Mouse (Mus musculus): ENCODE data around the gene Alg14. TPM values are rescaled to one million over a fixed set of nuclear protein-coding genes. Genes with fewer than 3 reads are reported as not detected.

Gene Alg14
- polyA plus RNA-seq, 1 experiment = 8.9 TPM

DNA sequence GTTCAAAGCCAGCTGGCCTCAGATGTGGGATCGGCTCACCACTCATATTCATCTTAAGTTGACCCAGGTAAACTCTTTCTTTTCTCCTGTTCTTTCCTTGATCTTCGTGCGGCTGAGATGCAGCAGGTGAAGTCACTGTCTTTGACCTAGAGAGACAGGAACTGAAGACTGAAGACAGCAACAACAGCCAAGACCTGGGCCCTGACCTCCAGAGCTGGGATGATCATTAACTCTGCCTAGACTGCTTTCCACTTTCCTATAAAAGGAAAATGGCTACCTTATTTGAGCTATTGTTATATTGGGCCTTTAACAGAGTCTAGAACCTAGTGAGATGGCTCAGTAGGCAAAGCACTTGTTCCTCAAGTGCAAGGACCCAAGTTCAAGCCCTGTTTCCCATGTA is 116.8 kb downstream of the Alg14 start:
- Histone ChIP-seq H3K36me3 (replicated peaks; ENCODE audit: low read length) (no peaks in the 10 kb centered on the region), H3K4me3 (replicated peaks) (no peak overlapping the region), H3K4me1 (peaks cover 4% of the 10 kb centered on the region), H3K27me3 (replicated peaks) (peaks cover 13% of the 10 kb centered on the region), H3K9me3 (no peaks in the 10 kb centered on the region)
- no peak for TF ChIP-seq GATA1 (IDR thresholded peaks at IDR 0.05; ENCODE audit: borderline replicate concordance, low read length)

DNA sequence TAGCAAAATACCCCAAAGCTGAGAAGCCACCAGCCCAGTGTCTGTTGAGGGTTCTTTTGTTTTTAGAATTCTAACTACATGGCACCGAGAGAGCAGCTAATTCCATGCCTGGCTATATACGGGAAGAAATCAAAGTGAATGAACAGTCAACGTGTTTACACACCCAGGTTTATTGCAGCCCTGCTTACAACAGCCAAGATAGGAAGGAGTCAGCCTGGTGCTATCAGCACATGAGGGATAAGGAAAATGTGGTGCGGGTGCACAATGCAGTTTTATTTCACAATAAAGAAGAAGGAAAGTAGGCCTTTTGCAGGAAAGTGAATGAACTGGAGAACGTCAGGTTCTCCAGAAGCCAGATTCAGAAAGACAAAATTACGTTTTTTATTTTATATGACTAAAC is 119.9 kb downstream of the Alg14 start:
- no peaks in the 10 kb centered on the region for H3K36me3 ChIP-seq (replicated peaks; ENCODE audit: low read length)
- peaks cover 13% of the 10 kb centered on the region for H3K27me3 ChIP-seq (replicated peaks)
- TF ChIP-seq FLI1 (IDR thresholded peaks at IDR 0.05; ENCODE audit: low read length) (no peak), GATA1 (IDR thresholded peaks at IDR 0.05; ENCODE audit: borderline replicate concordance, low read length) (no peak)
- H3K4me1 ChIP-seq = no peaks in the 10 kb centered on the region
- no peak overlapping the region for H3K4me3 ChIP-seq (replicated peaks)
- H3K9me3 ChIP-seq = peaks cover 12% of the 10 kb centered on the region

Other genes starting within 250 kb of the Alg14 start
- gene Rwdd3, start 120.1 kb upstream of the Alg14 start, polyA plus RNA-seq (2012; ENCODE audit: insufficient read depth, low replicate concordance) = 0.55 and 3.0 TPM in 2 replicates
- not detected in 2 replicates for gene Tmem56, start 8.7 kb upstream of the Alg14 start, polyA plus RNA-seq (2012; ENCODE audit: insufficient read depth, low replicate concordance)
- gene Cnn3, start 134.7 kb downstream of the Alg14 start, polyA plus RNA-seq (2012; ENCODE audit: insufficient read depth, low replicate concordance) = 2.6 TPM in 1 of 2 replicates, not detected in the other
- gene Slc44a3, start 240.6 kb downstream of the Alg14 start, polyA plus RNA-seq (2012; ENCODE audit: insufficient read depth, low replicate concordance) = not detected in 2 replicates

All from megakaryocyte, embryonic 14.5 days (primary cell).